Mouse (Mus musculus) heart, adult 18-20 months (tissue): ENCODE results near the gene Itgb8. TPM values are rescaled to one million over a fixed set of nuclear protein-coding genes. Genes with fewer than 3 reads are reported as not detected.

Experiments
- DNase-seq, 2 experiments: peaks; one replicate each; pipeline ENCODE4 v3.0.0; 2021 to 2022; ENCODE audit warnings: mixed read lengths in 1 of 2
- total RNA-seq, 2 experiments: library from RNA; stranded (reverse); gene quantifications; 2 replicates each; pipeline ENCODE4 v1.2.3; 2021

Gene Itgb8
- total RNA-seq, 2 experiments from 2014 or later = 1.0 to 1.6 TPM

DNA sequence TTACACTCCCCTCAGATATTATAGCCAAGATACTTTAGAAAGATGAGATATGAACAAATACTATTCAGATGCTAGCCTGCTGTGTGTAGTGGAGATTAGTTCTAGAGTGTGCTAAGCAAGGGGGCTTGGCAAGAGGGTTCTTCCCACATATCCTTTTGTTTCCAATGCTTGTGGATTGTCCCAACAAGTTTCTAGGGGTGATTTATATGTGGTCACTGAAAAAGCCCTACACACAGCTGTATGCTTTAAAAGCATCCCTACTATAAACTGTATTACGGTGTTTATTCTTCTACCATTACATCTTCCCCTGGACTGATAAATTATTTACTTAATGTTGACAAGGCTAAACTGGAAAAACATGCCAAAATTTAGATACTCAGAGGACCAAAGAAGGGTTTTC, 92.6 kb downstream of the Itgb8 start:
- no peak for DNase-seq

GRCm38 (mm10) chr12:119137946-119138345, 100.7 kb downstream of the Itgb8 start:
- DNase-seq = peak in 1 of 2 experiments; percentile 16

DNA sequence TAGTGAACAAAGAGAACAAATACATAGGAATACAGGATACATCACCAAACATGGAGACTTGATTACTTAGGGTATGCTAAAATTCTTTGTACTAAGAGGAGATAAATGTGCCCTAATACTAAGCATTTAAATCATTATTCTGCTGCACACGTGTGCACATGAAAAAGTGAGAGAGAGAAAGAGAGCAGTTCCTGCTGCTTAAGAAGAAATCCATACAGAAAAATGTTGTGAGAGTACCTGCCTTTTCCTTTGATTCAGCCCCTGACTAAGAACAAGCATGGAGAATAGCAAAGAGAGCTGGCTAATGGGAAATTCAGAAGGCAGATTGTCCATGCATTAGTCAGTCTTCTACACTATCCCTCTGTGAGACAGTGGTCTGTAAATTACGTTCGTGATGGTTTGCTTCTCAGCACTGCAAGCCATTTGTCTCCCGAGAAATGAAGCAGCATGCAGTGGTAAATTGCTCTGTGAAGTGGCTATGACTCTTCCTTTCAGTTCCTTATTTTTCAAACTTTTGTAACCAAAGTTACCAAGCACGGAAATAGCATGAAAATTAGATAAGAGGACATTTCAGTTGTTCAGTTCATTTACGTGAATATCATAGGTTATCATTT, 125.0 kb downstream of the Itgb8 start:
- DNase-seq = no peak

DNA sequence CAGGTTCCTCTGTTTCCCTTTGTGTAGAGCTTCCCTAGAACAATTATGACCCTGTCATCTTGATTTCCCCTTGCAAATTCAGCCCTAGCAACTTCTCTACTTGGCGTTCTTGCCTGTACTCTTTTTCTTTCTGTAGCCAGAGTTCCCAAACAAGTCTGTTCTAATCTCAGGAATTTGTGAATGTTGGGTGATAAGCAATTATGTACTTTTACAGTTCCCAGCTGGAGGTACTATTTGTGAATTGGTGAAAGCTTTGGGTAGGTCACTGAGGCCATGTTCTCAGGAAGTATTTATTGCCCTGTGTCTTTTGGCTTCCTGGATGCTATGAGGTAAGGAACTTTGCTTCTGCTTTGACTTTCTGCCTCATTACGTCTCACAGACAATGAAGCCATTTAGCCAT, 128.5 kb downstream of the Itgb8 start:
- peak in 1 of 2 experiments; percentile 50 for DNase-seq

Other genes with a start within 250 kb of the Itgb8 start
- gene Macc1, start 75.5 kb upstream of the Itgb8 start, total RNA-seq = not detected